In the genomic region with DNA sequence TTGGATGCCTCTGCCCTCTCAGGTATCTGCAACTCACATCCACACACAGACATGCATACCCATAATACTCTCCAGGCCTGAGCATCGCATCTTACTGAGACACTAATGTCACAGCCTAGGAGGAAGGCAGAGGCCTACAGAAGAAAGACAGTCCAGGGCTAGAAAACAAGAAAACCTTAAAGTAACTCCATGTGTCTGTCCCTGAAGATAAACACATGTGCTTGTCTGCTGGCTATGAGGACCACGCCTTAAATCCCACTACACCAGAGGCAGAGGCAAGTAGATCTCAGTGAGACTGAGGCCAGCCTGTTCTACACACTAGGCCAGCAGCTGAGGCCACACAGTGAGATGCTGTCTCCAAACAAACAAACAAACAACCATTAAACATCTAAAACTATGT, we compare ENCODE assay signal across 8 mouse cellular contexts. TPM values are rescaled to one million over a fixed set of nuclear protein-coding genes. Genes with fewer than 3 reads are reported as not detected.
DNase-seq lines count a peak whose midpoint lies in the region; ATAC-seq and TF ChIP-seq lines count a peak whose summit lies in the region.

No protein-coding gene starts in this region.

- H3K36me3 ChIP-seq in neural tube, embryonic 11.5 days (ENCODE audit: control insufficient read depth, insufficient read depth, low read length), result no peaks in the 10 kb centered on the region
- H3K36me3 ChIP-seq in forebrain, embryonic 15.5 days, result no peaks in the 10 kb centered on the region
- no peaks in the 10 kb centered on the region for H3K36me3 ChIP-seq in liver, embryonic 14.5 days (replicated peaks; ENCODE audit: control insufficient read depth, insufficient read depth, low read depth)
- no peaks in the 10 kb centered on the region for H3K36me3 ChIP-seq in thymus, adult 2 months (ENCODE audit: control insufficient read depth, insufficient read depth, low read length)

- peak overlapping the region; percentile 100 for H3K4me3 ChIP-seq in neural tube, embryonic 11.5 days (ENCODE audit: low read depth, low read length)
- peak overlapping the region; percentile 84 for H3K4me3 ChIP-seq in forebrain, embryonic 15.5 days
- peak overlapping the region; percentile 80 to 98 for H3K4me3 ChIP-seq in liver, embryonic 14.5 days (ENCODE audit: insufficient read depth in 1 of 2, low read depth in 2 of 2, low read length in 2 of 2)
- H3K4me3 ChIP-seq in thymus, adult 2 months (ENCODE audit: control insufficient read depth, insufficient read depth, low read length), result no peak overlapping the region
- H3K4me3 ChIP-seq in cerebellum, adult 2 months (replicated peaks; ENCODE audit: insufficient read depth, low read depth, low read length), result no peak overlapping the region

- peak overlapping the region; percentile 98 for H3K9ac ChIP-seq in neural tube, embryonic 11.5 days (ENCODE audit: low read length)
- peak overlapping the region; percentile 99 for H3K9ac ChIP-seq in forebrain, embryonic 15.5 days (replicated peaks)
- peak overlapping the region; percentile 97 for H3K9ac ChIP-seq in liver, embryonic 14.5 days (replicated peaks)

- WGBS in neural tube, embryonic 11.5 days, result 75% methylated on average over 2 of the region's 2 CpGs
- 43% methylated on average over 2 of the region's 2 CpGs for WGBS in forebrain, embryonic 15.5 days
- 15% methylated on average over 2 of the region's 2 CpGs for WGBS in liver, embryonic 14.5 days (ENCODE audit: insufficient replicate concordance)
- WGBS in thymus, adult 2 months, result 91% methylated on average over 2 of the region's 2 CpGs
- WGBS in cerebellum, adult 2 months, result 82% methylated on average over 2 of the region's 2 CpGs

- no peak overlapping the region for H3K27ac ChIP-seq in neural tube, embryonic 11.5 days (ENCODE audit: low read depth, low read length)
- H3K27ac ChIP-seq in forebrain, embryonic 15.5 days (replicated peaks), result no peak overlapping the region
- H3K27ac ChIP-seq in liver, embryonic 14.5 days, result peak overlapping the region; percentile 92
- H3K27ac ChIP-seq in thymus, adult 2 months (ENCODE audit: control insufficient read depth, insufficient read depth, low read length), result no peak overlapping the region
- no peak overlapping the region for H3K27ac ChIP-seq in cerebellum, adult 2 months (ENCODE audit: insufficient read depth, low read length)

- H3K4me2 ChIP-seq in neural tube, embryonic 11.5 days (ENCODE audit: low read depth), result peak overlapping the region; percentile 96
- peak overlapping the region; percentile 77 for H3K4me2 ChIP-seq in forebrain, embryonic 15.5 days (replicated peaks)
- H3K4me2 ChIP-seq in liver, embryonic 14.5 days (ENCODE audit: low read depth), result peak overlapping the region; percentile 99

- no peak for TF ChIP-seq POLR2A in thymus, adult 2 months (IDR thresholded peaks at IDR 0.05; ENCODE audit: control insufficient read depth, extremely low read depth, insufficient read depth, low read length, poor library complexity)
- no peak for TF ChIP-seq POLR2A in cerebellum, adult 2 months (IDR thresholded peaks at IDR 0.05; ENCODE audit: borderline replicate concordance, insufficient read depth, low read length)

- DNase-seq in neural tube, embryonic 11.5 days (ENCODE audit: low spot score), result no peak
- DNase-seq in neural tube, embryonic 10.5 days (ENCODE audit: extremely low spot score, low spot score), result no peak
- peak; percentile 72 to 82 (median 76) for DNase-seq in liver, embryonic 14.5 days (ENCODE audit: low read depth in 3 of 3, low spot score in 3 of 3)
- DNase-seq in adrenal gland, postnatal 25 days, result no peak
- no peak for DNase-seq in right cerebral cortex, adult 18-20 months
- no peak for DNase-seq in thymus, adult 2 months
- no peak for DNase-seq in cerebellum, adult 2 months

- TF ChIP-seq EP300 in liver, embryonic 14.5 days (IDR thresholded peaks at IDR 0.05; ENCODE audit: low read depth), result peak; percentile 66

- H3K27me3 ChIP-seq in neural tube, embryonic 11.5 days (ENCODE audit: control insufficient read depth, insufficient read depth, low read length), result no peaks in the 10 kb centered on the region
- no peaks in the 10 kb centered on the region for H3K27me3 ChIP-seq in forebrain, embryonic 15.5 days
- H3K27me3 ChIP-seq in liver, embryonic 14.5 days (ENCODE audit: control insufficient read depth, insufficient read depth, low read length), result no peaks in the 10 kb centered on the region
- no peaks in the 10 kb centered on the region for H3K27me3 ChIP-seq in thymus, adult 2 months (ENCODE audit: control insufficient read depth, insufficient read depth, low read length)
- no peaks in the 10 kb centered on the region for H3K27me3 ChIP-seq in cerebellum, adult 2 months (ENCODE audit: control insufficient read depth, insufficient read depth, low read length)

- no peak for ATAC-seq in neural tube, embryonic 11.5 days (ENCODE audit: insufficient read depth, low FRiP score, low TSS enrichment)
- no peak for ATAC-seq in forebrain, embryonic 15.5 days (replicated peaks)
- peak; percentile 43 for ATAC-seq in liver, embryonic 14.5 days (ENCODE audit: insufficient read depth)

- peaks cover 40% of the 10 kb centered on the region for H3K4me1 ChIP-seq in neural tube, embryonic 11.5 days (ENCODE audit: control insufficient read depth, insufficient read depth, low read length)
- H3K4me1 ChIP-seq in forebrain, embryonic 15.5 days, result peaks cover 59% of the 10 kb centered on the region
- H3K4me1 ChIP-seq in liver, embryonic 14.5 days (replicated peaks; ENCODE audit: control insufficient read depth in 2 of 2, insufficient read depth in 2 of 2, low read length in 1 of 2), result peaks cover 62 to 74% of the 10 kb centered on the region in 2 experiments
- peaks cover 50% of the 10 kb centered on the region for H3K4me1 ChIP-seq in thymus, adult 2 months (replicated peaks; ENCODE audit: control insufficient read depth, insufficient read depth, low read length)
- H3K4me1 ChIP-seq in cerebellum, adult 2 months (ENCODE audit: control insufficient read depth, insufficient read depth, low read length), result peaks cover 10% of the 10 kb centered on the region; the same call in 1 of the 2 replicates

- TF ChIP-seq CTCF in liver, embryonic 14.5 days (IDR thresholded peaks at IDR 0.05; ENCODE audit: low read depth), result no peak
- TF ChIP-seq CTCF in thymus, adult 2 months (IDR thresholded peaks at IDR 0.05; ENCODE audit: borderline replicate concordance, control insufficient read depth, extremely low read depth, insufficient read depth, low read length, poor library complexity), result no peak
- TF ChIP-seq CTCF in cerebellum, adult 2 months (IDR thresholded peaks at IDR 0.05; ENCODE audit: borderline replicate concordance, insufficient read depth, low read depth, low read length), result no peak

- H3K9me3 ChIP-seq in neural tube, embryonic 11.5 days (ENCODE audit: control insufficient read depth, low read length), result no peaks in the 10 kb centered on the region
- no peaks in the 10 kb centered on the region for H3K9me3 ChIP-seq in forebrain, embryonic 15.5 days
- no peaks in the 10 kb centered on the region for H3K9me3 ChIP-seq in liver, embryonic 14.5 days (ENCODE audit: control insufficient read depth, low read length)

RNA-seq across cellular contexts. Expression of a gene that starts 3.1 kb away (rescaled TPM):
- 870 and 877 TPM in 2 replicates for polyA plus RNA-seq in neural tube, embryonic 11.5 days (2014; fragmentation: Nextera tagmentation; extraction: Ambion mirVana)
- 1,941 and 1,977 TPM in 2 replicates for polyA plus RNA-seq in forebrain, embryonic 15.5 days (2015; fragmentation: Nextera tagmentation; extraction: Ambion mirVana)
- polyA plus RNA-seq in liver, embryonic 14.5 days (2012; rRNA removed), result 138 and 151 TPM in 2 replicates
- polyA plus RNA-seq in liver, embryonic 14.5 days (2014; fragmentation: Nextera tagmentation; extraction: Ambion mirVana), result 233 and 256 TPM in 2 replicates
- total RNA-seq in adrenal gland, postnatal 25 days (2021), result 91.7 and 92.8 TPM in 2 replicates
- 654 and 686 TPM in 2 replicates for polyA plus RNA-seq in thymus, adult 2 months (2012; rRNA removed)
- polyA plus RNA-seq in cerebellum, adult 2 months (2012; rRNA removed), result 75.1 and 77.2 TPM in 2 replicates

RNA-seq across cellular contexts. Expression of a gene that starts 19.5 kb away (rescaled TPM):
- polyA plus RNA-seq in neural tube, embryonic 11.5 days (2014; fragmentation: Nextera tagmentation; extraction: Ambion mirVana), result 76.0 and 77.0 TPM in 2 replicates
- polyA plus RNA-seq in forebrain, embryonic 15.5 days (2015; fragmentation: Nextera tagmentation; extraction: Ambion mirVana), result 94.3 and 102 TPM in 2 replicates
- polyA plus RNA-seq in liver, embryonic 14.5 days (2012; rRNA removed), result 27.8 and 31.9 TPM in 2 replicates
- 50.7 and 50.9 TPM in 2 replicates for polyA plus RNA-seq in liver, embryonic 14.5 days (2014; fragmentation: Nextera tagmentation; extraction: Ambion mirVana)
- 131 and 151 TPM in 2 replicates for total RNA-seq in adrenal gland, postnatal 25 days (2021)
- polyA plus RNA-seq in thymus, adult 2 months (2012; rRNA removed), result 122 and 145 TPM in 2 replicates
- polyA plus RNA-seq in cerebellum, adult 2 months (2012; rRNA removed), result 98.2 and 102 TPM in 2 replicates

RNA-seq across cellular contexts. Expression of a gene that starts 25.0 kb away (rescaled TPM):
- 1,294 and 1,337 TPM in 2 replicates for polyA plus RNA-seq in neural tube, embryonic 11.5 days (2014; fragmentation: Nextera tagmentation; extraction: Ambion mirVana)
- 1,191 and 1,214 TPM in 2 replicates for polyA plus RNA-seq in forebrain, embryonic 15.5 days (2015; fragmentation: Nextera tagmentation; extraction: Ambion mirVana)
- 161 and 198 TPM in 2 replicates for polyA plus RNA-seq in liver, embryonic 14.5 days (2012; rRNA removed)
- polyA plus RNA-seq in liver, embryonic 14.5 days (2014; fragmentation: Nextera tagmentation; extraction: Ambion mirVana), result 393 and 406 TPM in 2 replicates
- 254 and 263 TPM in 2 replicates for total RNA-seq in adrenal gland, postnatal 25 days (2021)
- 102 and 105 TPM in 2 replicates for polyA plus RNA-seq in thymus, adult 2 months (2012; rRNA removed)
- polyA plus RNA-seq in cerebellum, adult 2 months (2012; rRNA removed), result 260 and 273 TPM in 2 replicates

RNA-seq across cellular contexts. Expression of a gene that starts 35.7 kb away (rescaled TPM):
- polyA plus RNA-seq in neural tube, embryonic 11.5 days (2014; fragmentation: Nextera tagmentation; extraction: Ambion mirVana), result 7.8 and 8.3 TPM in 2 replicates
- 15.6 and 16.1 TPM in 2 replicates for polyA plus RNA-seq in forebrain, embryonic 15.5 days (2015; fragmentation: Nextera tagmentation; extraction: Ambion mirVana)
- polyA plus RNA-seq in liver, embryonic 14.5 days (2012; rRNA removed), result 2.1 and 2.2 TPM in 2 replicates
- 2.0 and 2.2 TPM in 2 replicates for polyA plus RNA-seq in liver, embryonic 14.5 days (2014; fragmentation: Nextera tagmentation; extraction: Ambion mirVana)
- total RNA-seq in adrenal gland, postnatal 25 days (2021), result 11.4 and 11.5 TPM in 2 replicates
- polyA plus RNA-seq in thymus, adult 2 months (2012; rRNA removed), result 86.1 and 91.3 TPM in 2 replicates
- polyA plus RNA-seq in cerebellum, adult 2 months (2012; rRNA removed), result 7.3 and 8.5 TPM in 2 replicates

RNA-seq across cellular contexts. Expression of a gene that starts 48.8 kb away (rescaled TPM):
- polyA plus RNA-seq in neural tube, embryonic 11.5 days (2014; fragmentation: Nextera tagmentation; extraction: Ambion mirVana), result 0.11 and 0.22 TPM in 2 replicates
- 0.10 TPM in 1 of 2 replicates, not detected in the other for polyA plus RNA-seq in forebrain, embryonic 15.5 days (2015; fragmentation: Nextera tagmentation; extraction: Ambion mirVana)
- 0.02 TPM in 2 replicates for polyA plus RNA-seq in liver, embryonic 14.5 days (2012; rRNA removed)
- polyA plus RNA-seq in liver, embryonic 14.5 days (2014; fragmentation: Nextera tagmentation; extraction: Ambion mirVana), result 0.05 TPM in 1 of 2 replicates, not detected in the other
- not detected in 2 replicates for total RNA-seq in adrenal gland, postnatal 25 days (2021)
- polyA plus RNA-seq in thymus, adult 2 months (2012; rRNA removed), result 446 and 456 TPM in 2 replicates
- polyA plus RNA-seq in cerebellum, adult 2 months (2012; rRNA removed), result 0.08 and 0.25 TPM in 2 replicates

Comparison
In these comparisons a context has a peak if more than half of its experiments do, and no peak if none do; other contexts are left out.
1. DNase-seq: peak in liver, embryonic 14.5 days (3 of 3); none in neural tube, embryonic 11.5 days (single experiment), neural tube, embryonic 10.5 days (single experiment), adrenal gland, postnatal 25 days (single experiment), right cerebral cortex, adult 18-20 months (single experiment), thymus, adult 2 months (single experiment) and cerebellum, adult 2 months (0 of 2).
2. H3K4me3 ChIP-seq: peak in neural tube, embryonic 11.5 days (single experiment), forebrain, embryonic 15.5 days (single experiment) and liver, embryonic 14.5 days (2 of 2); none in thymus, adult 2 months (single experiment) and cerebellum, adult 2 months (single experiment).
3. Peak in every context shown above with its lines, with median percentiles within 50 percentile points of each other: H3K4me2 ChIP-seq and H3K9ac ChIP-seq.